Mouse (Mus musculus): ENCODE measurements around the gene Camta1. TPM values are rescaled to one million over a fixed set of nuclear protein-coding genes. Genes with fewer than 3 reads are reported as not detected.

The Camta1 gene
- polyA plus RNA-seq, 1 experiment from 2014 or later, result 140 TPM

DNA sequence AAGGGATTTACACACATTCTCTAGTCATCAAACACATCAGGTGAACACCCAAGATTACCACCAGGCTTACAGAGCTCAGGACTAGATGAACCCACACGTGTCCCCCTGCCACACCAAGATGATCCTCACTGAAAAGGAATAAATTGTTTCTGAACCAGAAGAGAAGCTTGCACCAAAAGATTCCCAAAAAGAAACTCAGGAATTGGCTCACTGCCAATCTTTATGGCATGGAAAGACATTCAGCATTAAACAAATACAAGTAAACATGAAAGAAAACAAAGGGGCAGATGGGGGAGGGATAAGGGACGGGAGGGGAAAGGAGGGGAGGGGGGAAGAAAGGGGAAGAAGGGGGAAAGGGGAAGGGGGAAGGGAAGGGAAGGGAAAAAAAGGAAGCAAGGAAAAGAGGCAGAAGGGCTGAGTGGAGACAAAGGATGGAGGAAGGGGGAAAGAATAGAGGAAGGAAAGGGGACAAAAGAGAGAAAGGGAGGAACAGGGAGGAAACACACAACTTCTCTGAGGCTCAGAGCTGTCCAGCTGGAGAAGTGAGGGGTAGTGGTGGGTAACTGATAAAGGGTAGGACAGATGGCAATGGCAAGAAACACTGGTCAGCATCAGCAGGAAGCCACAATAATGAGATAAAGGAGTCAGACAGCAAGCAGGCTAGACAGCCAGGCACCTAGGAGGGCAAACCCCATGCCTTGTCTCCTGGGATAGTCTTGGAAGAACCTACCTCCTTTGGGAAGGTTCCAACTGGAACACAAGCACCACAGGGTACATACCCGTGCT lies 43.5 kb downstream of the Camta1 start:
- no peak for ATAC-seq (replicated peaks; ENCODE audit: low FRiP score)
- 54% methylated on average over 3 of the region's 3 CpGs for WGBS
- DNase-seq (ENCODE audit: low spot score), result no peak
- H3K36me3 ChIP-seq (ENCODE audit: control insufficient read depth, insufficient read depth, low read length), result no peaks in the 10 kb centered on the region
- H3K4me2 ChIP-seq (ENCODE audit: low read depth, low read length, severe bottlenecking), result no peak overlapping the region
- no peaks in the 10 kb centered on the region for H3K4me1 ChIP-seq (replicated peaks; ENCODE audit: control insufficient read depth, insufficient read depth, low read length)
- no peak overlapping the region for H3K9ac ChIP-seq (ENCODE audit: low read length)
- H3K9me3 ChIP-seq (ENCODE audit: control insufficient read depth, low read length), result no peaks in the 10 kb centered on the region
- H3K4me3 ChIP-seq (ENCODE audit: low read depth, low read length), result no peak overlapping the region
- H3K27ac ChIP-seq (ENCODE audit: low read depth, low read length), result peak overlapping the region; percentile 37; the same call in 1 of the 2 replicates
- no peaks in the 10 kb centered on the region for H3K27me3 ChIP-seq (ENCODE audit: control insufficient read depth, insufficient read depth, low read length)

DNA sequence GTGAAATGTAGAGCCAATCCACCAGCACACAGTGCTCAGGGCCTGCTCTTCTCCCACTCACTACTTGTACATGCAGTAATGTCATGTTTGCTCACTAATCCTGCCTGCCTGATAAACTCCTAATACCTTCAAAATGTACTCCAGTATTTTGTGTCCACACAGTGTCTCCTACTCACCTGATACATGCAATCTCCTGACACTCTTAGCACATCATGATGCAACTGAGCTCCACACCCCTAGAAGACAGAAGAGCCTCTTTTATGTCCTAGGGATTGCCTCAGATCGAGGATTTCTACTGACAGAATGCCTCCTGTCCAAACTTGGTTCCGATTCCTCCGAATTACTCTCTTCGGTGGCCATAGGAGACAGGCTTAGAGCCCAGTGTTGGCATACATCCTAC lies 48.0 kb downstream of the Camta1 start:
- Histone ChIP-seq H3K4me1 (replicated peaks; ENCODE audit: control insufficient read depth, insufficient read depth, low read length) (no peaks in the 10 kb centered on the region), H3K36me3 (ENCODE audit: control insufficient read depth, insufficient read depth, low read length) (no peaks in the 10 kb centered on the region), H3K4me2 (ENCODE audit: low read depth, low read length, severe bottlenecking) (no peak overlapping the region), H3K9ac (ENCODE audit: low read length) (no peak overlapping the region), H3K27me3 (ENCODE audit: control insufficient read depth, insufficient read depth, low read length) (no peaks in the 10 kb centered on the region), H3K4me3 (ENCODE audit: low read depth, low read length) (no peak overlapping the region), H3K9me3 (ENCODE audit: control insufficient read depth, low read length) (no peaks in the 10 kb centered on the region), H3K27ac (ENCODE audit: low read depth, low read length) (no peak overlapping the region)
- ATAC-seq (replicated peaks; ENCODE audit: low FRiP score) (no peak), DNase-seq (ENCODE audit: low spot score) (no peak)
- WGBS, result 90% methylated on average over 4 of the region's 4 CpGs

DNA sequence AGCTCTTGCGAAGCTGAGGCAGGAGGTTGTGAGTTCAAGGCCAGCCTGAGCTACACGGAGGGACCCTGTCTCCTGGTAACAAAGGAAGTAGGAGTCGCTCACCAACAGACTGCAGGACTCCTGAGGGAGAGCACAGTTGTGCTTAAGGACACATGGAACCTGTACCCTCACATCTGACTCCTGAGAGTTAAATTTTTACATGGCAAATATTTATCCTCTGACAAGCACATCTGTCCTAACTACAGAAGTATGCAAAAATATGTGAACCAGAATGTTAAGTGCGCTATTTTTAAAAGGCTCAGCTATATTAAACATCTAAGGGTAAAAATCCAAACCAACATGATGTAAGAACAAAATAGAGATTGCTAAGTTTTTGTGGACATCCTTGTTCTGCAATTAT lies 56.0 kb downstream of the Camta1 start:
- Histone ChIP-seq H3K4me1 (replicated peaks; ENCODE audit: control insufficient read depth, insufficient read depth, low read length) (no peaks in the 10 kb centered on the region), H3K9ac (ENCODE audit: low read length) (no peak overlapping the region), H3K4me2 (ENCODE audit: low read depth, low read length, severe bottlenecking) (no peak overlapping the region), H3K27ac (ENCODE audit: low read depth, low read length) (no peak overlapping the region), H3K4me3 (ENCODE audit: low read depth, low read length) (no peak overlapping the region), H3K9me3 (ENCODE audit: control insufficient read depth, low read length) (no peaks in the 10 kb centered on the region), H3K36me3 (ENCODE audit: control insufficient read depth, insufficient read depth, low read length) (no peaks in the 10 kb centered on the region), H3K27me3 (ENCODE audit: control insufficient read depth, insufficient read depth, low read length) (no peaks in the 10 kb centered on the region)
- DNase-seq (ENCODE audit: low spot score), result no peak
- 85% methylated on average over 4 of the region's 4 CpGs for WGBS
- no peak for ATAC-seq (replicated peaks; ENCODE audit: low FRiP score)

DNA sequence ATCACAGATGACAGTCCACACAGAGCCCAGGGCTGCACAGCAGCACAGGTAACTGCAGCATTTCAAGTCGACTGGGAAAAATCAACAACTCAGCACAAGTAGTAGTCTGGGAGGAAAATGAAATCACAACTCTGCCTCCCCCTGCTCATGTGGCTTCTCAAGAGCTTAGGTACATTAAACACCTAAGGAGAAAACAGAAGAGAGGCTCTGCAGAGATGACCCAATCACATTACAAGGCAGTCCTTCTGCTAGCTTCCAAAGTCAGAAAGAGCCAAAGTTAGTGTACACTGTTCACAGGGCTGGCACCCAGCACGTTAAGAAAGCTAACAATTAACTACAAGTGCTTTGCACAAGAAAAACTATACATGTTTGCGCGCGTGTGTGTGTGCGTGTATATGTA lies 56.6 kb downstream of the Camta1 start:
- Histone ChIP-seq H3K4me3 (ENCODE audit: low read depth, low read length) (no peak overlapping the region), H3K27ac (ENCODE audit: low read depth, low read length) (no peak overlapping the region), H3K4me1 (replicated peaks; ENCODE audit: control insufficient read depth, insufficient read depth, low read length) (no peaks in the 10 kb centered on the region), H3K36me3 (ENCODE audit: control insufficient read depth, insufficient read depth, low read length) (no peaks in the 10 kb centered on the region), H3K9me3 (ENCODE audit: control insufficient read depth, low read length) (no peaks in the 10 kb centered on the region), H3K27me3 (ENCODE audit: control insufficient read depth, insufficient read depth, low read length) (no peaks in the 10 kb centered on the region), H3K4me2 (ENCODE audit: low read depth, low read length, severe bottlenecking) (no peak overlapping the region), H3K9ac (ENCODE audit: low read length) (no peak overlapping the region)
- 93% methylated on average over 6 of the region's 6 CpGs for WGBS
- no peak for ATAC-seq (replicated peaks; ENCODE audit: low FRiP score)
- DNase-seq (ENCODE audit: low spot score), result no peak

DNA sequence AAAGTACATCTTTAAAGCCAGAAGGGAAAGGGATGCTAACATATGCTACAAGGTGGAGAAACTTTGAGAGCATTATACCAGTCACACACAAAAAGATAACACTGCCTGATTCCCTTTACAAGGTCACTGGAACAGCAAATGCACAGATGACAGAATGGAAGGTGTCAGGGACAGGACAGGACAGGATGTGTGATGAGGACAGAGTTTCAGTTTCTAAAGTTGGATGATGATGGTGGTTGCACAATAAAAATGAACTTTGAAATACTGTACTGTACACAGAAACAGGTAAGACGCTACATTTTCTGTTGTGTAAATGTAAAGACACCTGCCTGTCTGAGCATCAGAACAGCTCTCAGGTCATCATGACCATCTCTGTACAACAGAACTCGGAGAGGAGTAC lies 57.5 kb downstream of the Camta1 start:
- Histone ChIP-seq H3K4me3 (ENCODE audit: low read depth, low read length) (no peak overlapping the region), H3K9ac (ENCODE audit: low read length) (no peak overlapping the region), H3K27ac (ENCODE audit: low read depth, low read length) (no peak overlapping the region), H3K27me3 (ENCODE audit: control insufficient read depth, insufficient read depth, low read length) (no peaks in the 10 kb centered on the region), H3K4me1 (replicated peaks; ENCODE audit: control insufficient read depth, insufficient read depth, low read length) (no peaks in the 10 kb centered on the region), H3K4me2 (ENCODE audit: low read depth, low read length, severe bottlenecking) (no peak overlapping the region), H3K9me3 (ENCODE audit: control insufficient read depth, low read length) (no peaks in the 10 kb centered on the region), H3K36me3 (ENCODE audit: control insufficient read depth, insufficient read depth, low read length) (no peaks in the 10 kb centered on the region)
- no peak for ATAC-seq (replicated peaks; ENCODE audit: low FRiP score)
- no peak for DNase-seq (ENCODE audit: low spot score)
- WGBS, result 93% methylated on average over 2 of the region's 2 CpGs

DNA sequence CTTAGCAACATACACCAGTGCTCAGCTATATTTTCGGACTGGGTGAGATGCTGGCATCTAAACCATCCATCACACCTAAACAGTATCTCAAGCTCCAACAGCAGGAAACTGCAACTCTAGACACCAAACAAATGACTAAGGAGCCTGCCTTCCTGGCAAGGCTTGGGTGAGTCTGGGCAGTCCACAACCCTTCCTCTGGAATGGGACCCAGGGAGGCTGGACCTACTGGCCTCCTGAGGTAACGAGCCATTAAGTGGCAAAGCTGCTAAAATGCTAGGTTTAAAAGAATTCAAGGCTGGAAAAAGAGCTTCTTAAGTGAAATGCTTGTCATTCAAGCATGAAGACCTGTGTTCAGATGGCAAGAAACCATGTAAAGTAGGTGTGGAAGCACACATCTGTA lies 63.0 kb downstream of the Camta1 start:
- no peak for ATAC-seq (replicated peaks; ENCODE audit: low FRiP score)
- no peaks in the 10 kb centered on the region for H3K9me3 ChIP-seq (ENCODE audit: control insufficient read depth, low read length)
- H3K27ac ChIP-seq (ENCODE audit: low read depth, low read length), result no peak overlapping the region
- H3K27me3 ChIP-seq (ENCODE audit: control insufficient read depth, insufficient read depth, low read length), result no peaks in the 10 kb centered on the region
- no peaks in the 10 kb centered on the region for H3K36me3 ChIP-seq (ENCODE audit: control insufficient read depth, insufficient read depth, low read length)
- H3K4me1 ChIP-seq (replicated peaks; ENCODE audit: control insufficient read depth, insufficient read depth, low read length), result no peaks in the 10 kb centered on the region
- H3K9ac ChIP-seq (ENCODE audit: low read length), result no peak overlapping the region
- 89% methylated on average over 2 of the region's 2 CpGs for WGBS
- no peak for DNase-seq (ENCODE audit: low spot score)
- no peak overlapping the region for H3K4me3 ChIP-seq (ENCODE audit: low read depth, low read length)
- no peak overlapping the region for H3K4me2 ChIP-seq (ENCODE audit: low read depth, low read length, severe bottlenecking)

DNA sequence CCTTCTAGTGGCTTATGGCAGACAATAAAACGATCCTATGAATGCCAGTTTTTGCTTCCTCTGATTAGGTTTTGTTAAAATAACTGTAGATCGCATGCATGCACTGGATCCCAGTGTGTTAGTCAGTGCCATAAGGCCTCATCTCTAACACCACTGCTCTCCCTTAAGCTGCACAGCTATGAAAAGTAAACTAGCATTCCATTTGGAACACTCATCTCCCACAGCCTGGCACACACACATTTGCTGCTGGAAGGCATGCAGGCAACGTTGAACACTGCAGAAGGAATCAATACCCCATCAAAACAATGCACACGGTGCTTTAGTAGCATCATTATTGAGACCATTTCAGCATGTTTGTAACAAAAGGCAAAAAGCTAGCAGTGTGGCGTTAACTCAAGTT lies 68.0 kb downstream of the Camta1 start:
- H3K27ac ChIP-seq (ENCODE audit: low read depth, low read length), result no peak overlapping the region
- no peaks in the 10 kb centered on the region for H3K4me1 ChIP-seq (replicated peaks; ENCODE audit: control insufficient read depth, insufficient read depth, low read length)
- no peaks in the 10 kb centered on the region for H3K9me3 ChIP-seq (ENCODE audit: control insufficient read depth, low read length)
- no peak overlapping the region for H3K4me2 ChIP-seq (ENCODE audit: low read depth, low read length, severe bottlenecking)
- ATAC-seq (replicated peaks; ENCODE audit: low FRiP score) (no peak), DNase-seq (ENCODE audit: low spot score) (no peak)
- 89% methylated on average over 5 of the region's 5 CpGs for WGBS
- no peak overlapping the region for H3K9ac ChIP-seq (ENCODE audit: low read length)
- H3K27me3 ChIP-seq (ENCODE audit: control insufficient read depth, insufficient read depth, low read length), result no peaks in the 10 kb centered on the region
- no peak overlapping the region for H3K4me3 ChIP-seq (ENCODE audit: low read depth, low read length)
- no peaks in the 10 kb centered on the region; the same call in 1 of the 2 replicates for H3K36me3 ChIP-seq (ENCODE audit: control insufficient read depth, insufficient read depth, low read length)

DNA sequence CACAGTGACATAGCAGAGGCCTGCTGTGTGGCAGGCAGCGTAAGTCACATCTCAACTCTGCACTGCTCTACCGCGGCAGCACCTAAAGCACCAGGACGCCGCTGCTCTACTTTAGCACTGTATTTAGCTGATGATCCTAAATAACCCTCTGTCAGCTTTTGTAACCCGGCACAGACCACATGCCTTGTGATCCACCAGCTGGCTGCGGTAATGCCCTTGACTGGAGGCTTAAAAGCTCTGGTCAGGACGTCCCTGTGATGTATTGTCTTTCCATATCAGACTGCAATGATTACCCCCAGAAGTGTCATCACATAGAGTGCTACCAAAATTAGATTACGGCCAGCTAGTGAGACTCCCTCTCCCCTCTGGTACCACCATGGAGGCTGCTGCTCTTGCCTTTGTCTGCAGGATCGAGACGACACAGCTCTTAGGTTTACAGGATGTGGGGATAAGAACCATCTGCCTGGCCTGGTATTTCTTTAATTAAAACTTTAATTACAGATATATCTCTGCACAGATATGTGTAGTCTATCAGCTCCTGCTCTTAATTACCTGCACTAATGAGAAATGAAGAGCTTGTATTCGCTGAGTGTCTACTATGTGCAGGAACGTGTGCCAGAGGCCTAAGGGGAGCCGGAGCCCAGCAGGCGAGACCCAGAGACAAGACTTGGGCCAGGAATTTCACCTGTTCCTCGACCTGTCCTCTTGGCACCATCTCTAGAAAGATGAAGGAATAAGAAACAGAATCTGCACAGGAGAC lies 74.5 kb downstream of the Camta1 start:
- H3K9me3 ChIP-seq (ENCODE audit: control insufficient read depth, low read length), result no peaks in the 10 kb centered on the region
- no peak overlapping the region for H3K27ac ChIP-seq (ENCODE audit: low read depth, low read length)
- 91% methylated on average over 16 of the region's 16 CpGs for WGBS

More for the DNA sequence above, 74.5 kb downstream of the Camta1 start:
- DNase-seq (ENCODE audit: low spot score) (no peak), ATAC-seq (replicated peaks; ENCODE audit: low FRiP score) (no peak)
- Histone ChIP-seq H3K4me3 (ENCODE audit: low read depth, low read length) (no peak overlapping the region), H3K4me2 (ENCODE audit: low read depth, low read length, severe bottlenecking) (no peak overlapping the region), H3K9ac (ENCODE audit: low read length) (no peak overlapping the region), H3K4me1 (replicated peaks; ENCODE audit: control insufficient read depth, insufficient read depth, low read length) (no peaks in the 10 kb centered on the region), H3K36me3 (ENCODE audit: control insufficient read depth, insufficient read depth, low read length) (no peaks in the 10 kb centered on the region), H3K27me3 (ENCODE audit: control insufficient read depth, insufficient read depth, low read length) (no peaks in the 10 kb centered on the region)

All from forebrain, embryonic 11.5 days (tissue).